In genomic region chr16:34711481-34711880, GRCm38 (mm10) we compare ENCODE assay signal across 13 mouse cellular contexts. TPM values are rescaled to one million over a fixed set of nuclear protein-coding genes. Genes with fewer than 3 reads are reported as not detected.
DNase-seq lines count a peak whose midpoint lies in the region; ATAC-seq and TF ChIP-seq lines count a peak whose summit lies in the region.
"Had no signal": no experiment of that assay in that cellular context is flagged by ENCODE, and none has a peak within 500 bp of the region (broad histone marks: within the 10 kb centered on the region; RNA-seq: fewer than 3 reads in every experiment).

No protein-coding gene starts in this region.

- H3K9me3 ChIP-seq in limb, embryonic 14.5 days (ENCODE audit: control insufficient read depth, low read length) = no peaks in the 10 kb centered on the region
- no peaks in the 10 kb centered on the region for H3K9me3 ChIP-seq in limb, embryonic 10.5 days (replicated peaks)
- H3K9me3 ChIP-seq: embryonic facial prominence, embryonic 13.5 days; lung, embryonic 15.5 days had no signal

- no peak for TF ChIP-seq POLR2A in limb, embryonic 14.5 days (IDR thresholded peaks at IDR 0.05; ENCODE audit: borderline replicate concordance, extremely low read depth, insufficient read depth, insufficient read length)

- peak; percentile 49 for TF ChIP-seq CTCF in Patski (IDR thresholded peaks at IDR 0.05)

- no peak overlapping the region for H3K27ac ChIP-seq in limb, embryonic 14.5 days (replicated peaks; ENCODE audit: low read depth, low read length)
- H3K27ac ChIP-seq in limb, embryonic 10.5 days = no peak overlapping the region
- H3K27ac ChIP-seq: embryonic facial prominence, embryonic 13.5 days; lung, embryonic 15.5 days had no signal

- in situ Hi-C loops in Patski (cut with MboI; ENCODE audit: low pct_unique_long_range_greater_than_20kb) = no loop called here

- H3K4me3 ChIP-seq in limb, embryonic 14.5 days (replicated peaks; ENCODE audit: low read length) = no peak overlapping the region
- no peak overlapping the region for H3K4me3 ChIP-seq in limb, embryonic 10.5 days
- H3K4me3 ChIP-seq: embryonic facial prominence, embryonic 13.5 days; lung, embryonic 15.5 days had no signal

- H3K27me3 ChIP-seq in limb, embryonic 14.5 days (ENCODE audit: control insufficient read depth, insufficient read depth, low read length) = no peaks in the 10 kb centered on the region
- H3K27me3 ChIP-seq in limb, embryonic 10.5 days (ENCODE audit: low read depth, poor library complexity, severe bottlenecking) = no peaks in the 10 kb centered on the region
- no peaks in the 10 kb centered on the region for H3K27me3 ChIP-seq in Patski
- H3K27me3 ChIP-seq: embryonic facial prominence, embryonic 13.5 days; lung, embryonic 15.5 days had no signal

- CTCF ChIA-PET in Patski (lab: Charles Lee) = interaction anchor here (1.2 to 6.5 kb wide), 7 partner anchors 8 to 335 kb away, joined by 3 to 40 read pairs (median 3); no protein-coding TSS in a partner anchor

- POLR2A ChIA-PET in Patski (lab: Charles Lee) = no interaction called here

- WGBS in limb, embryonic 14.5 days = 80% methylated on average over 3 of the region's 3 CpGs
- 89% methylated on average over 3 of the region's 3 CpGs for WGBS in limb, embryonic 10.5 days

- ATAC-seq in limb, embryonic 14.5 days (ENCODE audit: low FRiP score, low read depth) = no peak
- no peak for ATAC-seq in Patski
- ATAC-seq in megakaryocyte-erythroid progenitor cell, adult 5-6 weeks (replicated peaks; ENCODE audit: low FRiP score, low TSS enrichment, poor library complexity, severe bottlenecking) = no peak
- ATAC-seq: hindbrain, embryonic 16.5 days had no signal

- no peaks in the 10 kb centered on the region for H3K4me1 ChIP-seq in limb, embryonic 14.5 days (ENCODE audit: control insufficient read depth, insufficient read depth, low read length)
- H3K4me1 ChIP-seq in limb, embryonic 10.5 days = no peaks in the 10 kb centered on the region
- H3K4me1 ChIP-seq: embryonic facial prominence, embryonic 13.5 days had no signal

- H3K4me2 ChIP-seq in limb, embryonic 14.5 days (replicated peaks; ENCODE audit: low read depth, low read length, severe bottlenecking) = no peak overlapping the region
- H3K4me2 ChIP-seq: embryonic facial prominence, embryonic 13.5 days; lung, embryonic 15.5 days had no signal

- DNase-seq in cerebellum, postnatal 10 days = peak; percentile 25 to 44
- no peak for DNase-seq in cerebellum, postnatal 4 days (ENCODE audit: low spot score in 2 of 2)
- DNase-seq in limb, embryonic 14.5 days (ENCODE audit: low spot score) = peak; percentile 5
- DNase-seq in limb, embryonic 10.5 days (ENCODE audit: low spot score) = no peak
- DNase-seq in Patski (ENCODE audit: low read depth, low spot score) = no peak
- DNase-seq in lung, postnatal 10 days = peak; percentile 15
- DNase-seq in cerebellum, adult 8-10 months = no peak
- DNase-seq: adrenal gland, postnatal 10 days; gastrocnemius, postnatal 25 days had no signal

- H3K36me3 ChIP-seq in limb, embryonic 14.5 days (ENCODE audit: control insufficient read depth, insufficient read depth, low read length) = peaks cover 25% of the 10 kb centered on the region
- peaks cover 68% of the 10 kb centered on the region for H3K36me3 ChIP-seq in limb, embryonic 10.5 days

- no peak overlapping the region for H3K9ac ChIP-seq in limb, embryonic 14.5 days (ENCODE audit: low read depth, low read length, severe bottlenecking)
- H3K9ac ChIP-seq: embryonic facial prominence, embryonic 13.5 days; lung, embryonic 15.5 days had no signal

RNA-seq across cellular contexts. Expression of gene Ccdc14, which starts 21.1 kb away (rescaled TPM):
- 9.1 and 10.2 TPM in 2 replicates for polyA plus RNA-seq in limb, embryonic 14.5 days (2012; rRNA removed)
- 6.4 and 7.0 TPM in 2 replicates for polyA plus RNA-seq in limb, embryonic 14.5 days (2014; fragmentation: Nextera tagmentation; extraction: Ambion mirVana)
- 10.7 and 10.9 TPM in 2 replicates for polyA plus RNA-seq in limb, embryonic 10.5 days (2016; fragmentation: Nextera tagmentation; extraction: Ambion mirVana)
- polyA plus RNA-seq in Patski (2021) = 5.6 TPM
- 18.9 and 21.8 TPM in 2 replicates for total RNA-seq in megakaryocyte-erythroid progenitor cell, adult 5-6 weeks (2014; fragmentation: Nextera tagmentation)
- total RNA-seq in megakaryocyte-erythroid progenitor cell, adult 5-6 weeks (2017) = 9.9 and 17.1 TPM in 2 replicates

RNA-seq across cellular contexts. Expression of gene Mylk, which starts 33.5 kb away (rescaled TPM):
- 17.0 and 18.4 TPM in 2 replicates for polyA plus RNA-seq in limb, embryonic 14.5 days (2012; rRNA removed)
- 12.2 and 14.9 TPM in 2 replicates for polyA plus RNA-seq in limb, embryonic 14.5 days (2014; fragmentation: Nextera tagmentation; extraction: Ambion mirVana)
- polyA plus RNA-seq in limb, embryonic 10.5 days (2016; fragmentation: Nextera tagmentation; extraction: Ambion mirVana) = 3.9 and 4.1 TPM in 2 replicates
- polyA plus RNA-seq in Patski (2021) = 98.0 TPM
- 2.3 and 2.4 TPM in 2 replicates for total RNA-seq in megakaryocyte-erythroid progenitor cell, adult 5-6 weeks (2014; fragmentation: Nextera tagmentation)
- total RNA-seq in megakaryocyte-erythroid progenitor cell, adult 5-6 weeks (2017) = 0.84 and 1.6 TPM in 2 replicates

Comparison
In these comparisons a context has a peak if more than half of its experiments do, and no peak if none do; other contexts are left out.
1. DNase-seq: peak in cerebellum, postnatal 10 days (2 of 2), limb, embryonic 14.5 days (single experiment) and lung, postnatal 10 days (single experiment); none in cerebellum, postnatal 4 days (0 of 2), limb, embryonic 10.5 days (single experiment), Patski (single experiment) and cerebellum, adult 8-10 months (single experiment).